Mouse (Mus musculus) spleen, adult 12 weeks (tissue): ENCODE data around the gene Hoxc6.

Experiments
- DNase-seq: peaks from one replicate; pipeline ENCODE4 v3.0.0; 2022; ENCODE audit warnings: low spot score

Gene Hoxc6

GRCm38 (mm10) chr15:102997939-102998355 is at the start of gene Hoxc6:
Hoxc6 (plus strand) TSS chr15:102998257.
- no peak for DNase-seq

- DNase-seq = no peak
Measured at GRCm38 (mm10) chr15:102948842-102949241, 49.2 kb upstream of the Hoxc6 start.

GRCm38 (mm10) chr15:102949696-102950095 is 48.4 kb upstream of the Hoxc6 start:
- DNase-seq = no peak

GRCm38 (mm10) chr15:102950877-102951276 is 47.2 kb upstream of the Hoxc6 start:
- DNase-seq = no peak

- DNase-seq = no peak
Measured at GRCm38 (mm10) chr15:102953561-102953960, 44.5 kb upstream of the Hoxc6 start.

- DNase-seq = no peak
Measured at GRCm38 (mm10) chr15:102954192-102955006, 43.7 kb upstream of the Hoxc6 start, which contains the start of gene Hoxc11. Hoxc11 (plus strand) TSS chr15:102954427.

- no peak for DNase-seq
Measured at GRCm38 (mm10) chr15:102955007-102955382, 43.1 kb upstream of the Hoxc6 start.

- DNase-seq = no peak
Measured at GRCm38 (mm10) chr15:102955833-102956640, 42.0 kb upstream of the Hoxc6 start.

GRCm38 (mm10) chr15:102956906-102957305 is 41.2 kb upstream of the Hoxc6 start:
- no peak for DNase-seq

- no peak for DNase-seq
Measured at GRCm38 (mm10) chr15:102959663-102960191, 38.3 kb upstream of the Hoxc6 start.

GRCm38 (mm10) chr15:102961728-102962127 is 36.3 kb upstream of the Hoxc6 start:
- no peak for DNase-seq

- no peak for DNase-seq
Measured at GRCm38 (mm10) chr15:102962492-102962891, 35.6 kb upstream of the Hoxc6 start.

GRCm38 (mm10) chr15:102963259-102963658 is 34.8 kb upstream of the Hoxc6 start:
- DNase-seq = no peak

GRCm38 (mm10) chr15:102963671-102964640 is 34.1 kb upstream of the Hoxc6 start:
- DNase-seq = no peak

GRCm38 (mm10) chr15:102965003-102965891 is 32.8 kb upstream of the Hoxc6 start:
- no peak for DNase-seq

GRCm38 (mm10) chr15:102965892-102966775 is 31.9 kb upstream of the Hoxc6 start:
- DNase-seq = peak; percentile 18

- DNase-seq = no peak
Measured at GRCm38 (mm10) chr15:102966776-102967311, 31.2 kb upstream of the Hoxc6 start, which contains the start of gene Hoxc10. Hoxc10 (plus strand) TSS chr15:102966796.

GRCm38 (mm10) chr15:102967312-102967510 is 30.8 kb upstream of the Hoxc6 start, which contains the start of gene Hoxc5:
Hoxc5 (plus strand) TSS chr15:102967443.
- no peak for DNase-seq
